In the genomic region with DNA sequence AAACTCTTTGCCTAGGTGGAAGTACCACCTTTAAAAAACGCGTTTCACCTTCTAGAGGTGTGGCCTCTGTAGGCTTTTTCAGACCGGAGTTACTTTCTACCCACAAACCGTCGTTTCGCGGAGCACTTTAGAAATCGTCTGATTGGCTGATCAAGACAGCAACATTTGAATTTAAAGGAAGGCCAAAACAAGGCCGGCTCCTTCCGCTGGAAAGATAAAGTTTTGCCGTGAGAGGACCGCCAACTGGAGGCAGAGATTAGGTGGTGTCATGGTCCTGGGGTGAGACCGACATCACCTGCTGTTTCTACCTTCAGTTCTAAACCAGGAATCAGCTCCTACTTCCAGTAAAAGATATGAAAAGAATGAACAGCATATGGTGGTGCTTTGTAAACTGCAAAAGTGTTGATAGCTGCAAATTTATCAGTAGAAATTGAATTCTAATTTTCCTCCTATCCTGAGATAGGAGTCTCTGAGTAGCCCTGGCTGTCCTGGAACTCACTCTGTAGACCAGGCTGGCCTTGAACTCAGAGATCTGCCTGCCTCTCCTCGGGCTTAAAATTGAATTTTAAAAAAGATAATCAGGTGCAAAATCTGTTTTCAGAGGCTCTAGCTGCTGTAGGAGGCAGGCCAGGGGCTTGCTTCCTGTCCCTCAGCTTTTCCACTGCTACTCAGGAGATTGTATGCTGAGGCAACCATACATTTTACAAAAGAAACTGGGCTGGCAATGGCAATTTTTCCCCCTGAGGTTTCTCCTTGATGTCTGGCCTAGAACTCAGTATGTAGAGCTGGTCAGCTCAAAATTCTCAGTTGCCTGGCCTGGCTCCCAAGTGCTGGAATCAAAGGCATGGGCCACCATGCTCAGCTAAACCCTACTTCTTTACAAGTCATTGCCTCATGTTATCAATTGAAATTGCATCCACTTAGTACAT, we compare ENCODE assay signal across 8 mouse cellular contexts. TPM values are rescaled to one million over a fixed set of nuclear protein-coding genes. Genes with fewer than 3 reads are reported as not detected.
DNase-seq lines count a peak whose midpoint lies in the region; ATAC-seq and TF ChIP-seq lines count a peak whose summit lies in the region.

No protein-coding gene starts in this region.

- peaks cover 33% of the 10 kb centered on the region for H3K36me3 ChIP-seq in heart, embryonic 13.5 days
- peaks cover 8% of the 10 kb centered on the region for H3K36me3 ChIP-seq in ES-E14 (ENCODE audit: control insufficient read depth, insufficient read depth, low read length, poor library complexity, severe bottlenecking)
- H3K36me3 ChIP-seq in forebrain, embryonic 13.5 days (ENCODE audit: poor library complexity, severe bottlenecking) = peaks cover 31% of the 10 kb centered on the region
- H3K36me3 ChIP-seq in liver, adult 2 months (ENCODE audit: control insufficient read depth, insufficient read depth, low read length) = peaks cover 13% of the 10 kb centered on the region; the same call in 1 of the 2 replicates
- peaks cover 22% of the 10 kb centered on the region for H3K36me3 ChIP-seq in stomach, embryonic 14.5 days (ENCODE audit: control insufficient read depth, insufficient read depth, low read length)

- H3K4me1 ChIP-seq in heart, embryonic 13.5 days = peaks cover 17% of the 10 kb centered on the region
- H3K4me1 ChIP-seq in ES-E14 (ENCODE audit: control insufficient read depth in 2 of 2, insufficient read depth in 2 of 2, low read length in 2 of 2, poor library complexity in 1 of 2) = peaks cover 0 to 4% of the 10 kb centered on the region in 2 experiments; a peak in 3 of 4 replicates
- no peaks in the 10 kb centered on the region for H3K4me1 ChIP-seq in forebrain, embryonic 13.5 days
- peaks cover 4% of the 10 kb centered on the region; the same call in 1 of the 2 replicates for H3K4me1 ChIP-seq in liver, adult 2 months (ENCODE audit: control insufficient read depth, insufficient read depth, low read length)
- no peaks in the 10 kb centered on the region for H3K4me1 ChIP-seq in stomach, embryonic 14.5 days (ENCODE audit: control insufficient read depth, insufficient read depth, low read length)

- 1% methylated on average over 14 of the region's 14 CpGs for WGBS in heart, embryonic 13.5 days
- 6% methylated on average over 14 of the region's 14 CpGs for WGBS in forebrain, embryonic 13.5 days
- 8% methylated on average over 14 of the region's 14 CpGs for WGBS in liver, adult 2 months
- 5% methylated on average over 14 of the region's 14 CpGs for WGBS in stomach, embryonic 14.5 days

- H3K9me3 ChIP-seq in heart, embryonic 13.5 days = no peaks in the 10 kb centered on the region
- no peaks in the 10 kb centered on the region for H3K9me3 ChIP-seq in ES-E14 (ENCODE audit: control insufficient read depth, insufficient read depth, low read depth, low read length)
- H3K9me3 ChIP-seq in forebrain, embryonic 13.5 days (replicated peaks) = no peaks in the 10 kb centered on the region
- no peaks in the 10 kb centered on the region for H3K9me3 ChIP-seq in stomach, embryonic 14.5 days (ENCODE audit: control insufficient read depth, low read depth, low read length)

- peak overlapping the region; percentile 38 for H3K9ac ChIP-seq in heart, embryonic 13.5 days
- peak overlapping the region; percentile 28; the same call in 1 of the 2 replicates for H3K9ac ChIP-seq in ES-E14 (ENCODE audit: insufficient read depth, low read depth, low read length, poor library complexity, severe bottlenecking)
- H3K9ac ChIP-seq in forebrain, embryonic 13.5 days = no peak overlapping the region
- H3K9ac ChIP-seq in liver, adult 2 months (ENCODE audit: low read depth, low read length) = no peak overlapping the region
- no peak overlapping the region for H3K9ac ChIP-seq in stomach, embryonic 14.5 days (replicated peaks; ENCODE audit: low read depth, low read length)

- in situ Hi-C loops in ES-E14 (cut with MboI; ENCODE audit: low sequenced_read_pairs in 2 of 2, unreplicated experiment in 2 of 2) = no loop called here

- H3K79me2 ChIP-seq in liver, adult 2 months (ENCODE audit: control insufficient read depth, insufficient read depth, low read length) = no peaks in the 10 kb centered on the region

- H3K27ac ChIP-seq in heart, embryonic 13.5 days (replicated peaks) = peak overlapping the region; percentile 34
- no peak overlapping the region for H3K27ac ChIP-seq in ES-E14 (ENCODE audit: insufficient read depth, low read depth, low read length, poor library complexity, severe bottlenecking)
- no peak overlapping the region for H3K27ac ChIP-seq in forebrain, embryonic 13.5 days
- no peak overlapping the region for H3K27ac ChIP-seq in liver, adult 2 months (replicated peaks; ENCODE audit: insufficient read depth, low read depth, low read length)
- peak overlapping the region; percentile 21; the same call in 1 of the 2 replicates for H3K27ac ChIP-seq in stomach, embryonic 14.5 days (ENCODE audit: low read length)

- no peak for ATAC-seq in heart, embryonic 13.5 days (ENCODE audit: extremely low read depth, insufficient number of reproducible peaks, low FRiP score, low TSS enrichment)
- no peak for ATAC-seq in forebrain, embryonic 13.5 days
- peak; percentile 61; the same call in 1 of the 2 replicates for ATAC-seq in stomach, embryonic 14.5 days (ENCODE audit: insufficient number of reproducible peaks, insufficient read depth, low FRiP score, low read depth)

- no peak for TF ChIP-seq CTCF in liver, adult 2 months (IDR thresholded peaks at IDR 0.05; ENCODE audit: low read depth, low read length)

- no peak for TF ChIP-seq POLR2A in liver, adult 2 months (IDR thresholded peaks at IDR 0.05; ENCODE audit: extremely low read depth, insufficient read depth, low read length)

- intact Hi-C loops in heart, postnatal 25 days (cut with DNase I) = no loop called here

- peak overlapping the region; percentile 45 for H3K4me3 ChIP-seq in heart, embryonic 13.5 days
- peak overlapping the region; percentile 17 to 70; a peak in 3 of 4 replicates for H3K4me3 ChIP-seq in ES-E14 (ENCODE audit: insufficient read depth in 1 of 2, low read depth in 1 of 2, low read length in 2 of 2, poor library complexity in 1 of 2, severe bottlenecking in 1 of 2)
- H3K4me3 ChIP-seq in forebrain, embryonic 13.5 days = no peak overlapping the region
- no peak overlapping the region for H3K4me3 ChIP-seq in liver, adult 2 months (ENCODE audit: insufficient read depth, low read depth, low read length)
- H3K4me3 ChIP-seq in stomach, embryonic 14.5 days (ENCODE audit: low read depth, low read length) = peak overlapping the region; percentile 12; the same call in 1 of the 2 replicates

- H3K4me2 ChIP-seq in heart, embryonic 13.5 days = peak overlapping the region; percentile 67
- H3K4me2 ChIP-seq in forebrain, embryonic 13.5 days = peak overlapping the region; percentile 17; the same call in 1 of the 2 replicates
- peak overlapping the region; percentile 35 for H3K4me2 ChIP-seq in stomach, embryonic 14.5 days (replicated peaks; ENCODE audit: low read depth, low read length)

- no peak for DNase-seq in heart, postnatal 25 days (ENCODE audit: low spot score)
- DNase-seq in ES-E14 (ENCODE audit: low read depth, low spot score) = no peak
- peak; percentile 26 for DNase-seq in liver, adult 2 months (ENCODE audit: extremely low read depth, low read depth, low spot score)
- no peak for DNase-seq in cerebellum, adult 11-12 months
- no peak for DNase-seq in right cerebral cortex, postnatal 25 days

- no peaks in the 10 kb centered on the region for H3K27me3 ChIP-seq in heart, embryonic 13.5 days (replicated peaks)
- no peaks in the 10 kb centered on the region for H3K27me3 ChIP-seq in forebrain, embryonic 13.5 days
- H3K27me3 ChIP-seq in liver, adult 2 months (ENCODE audit: control insufficient read depth, insufficient read depth, low read length) = no peaks in the 10 kb centered on the region
- H3K27me3 ChIP-seq in stomach, embryonic 14.5 days (ENCODE audit: control insufficient read depth, insufficient read depth, low read length) = no peaks in the 10 kb centered on the region

RNA-seq across cellular contexts. Expression of a gene that starts 14.0 kb away (rescaled TPM):
- polyA plus RNA-seq in heart, embryonic 13.5 days (2015; fragmentation: Nextera tagmentation; extraction: Ambion mirVana) = 13.4 and 13.5 TPM in 2 replicates
- total RNA-seq in heart, postnatal 25 days (2021) = 1 to 10 TPM; 5.8 to 8.4 TPM
- 12.6 and 13.2 TPM in 2 replicates for total RNA-seq in ES-E14 (2012; rRNA removed)
- polyA plus RNA-seq in forebrain, embryonic 13.5 days (2015; fragmentation: Nextera tagmentation; extraction: Ambion mirVana) = 32.4 and 37.3 TPM in 2 replicates
- total RNA-seq in liver, adult 2 months (2014; rRNA removed) = 7.4 and 7.8 TPM in 2 replicates
- 2.6 and 2.7 TPM in 2 replicates for polyA plus RNA-seq in liver, adult 2 months (2012; rRNA removed)
- polyA plus RNA-seq in stomach, embryonic 14.5 days (2014; fragmentation: Nextera tagmentation; extraction: Ambion mirVana) = 19.0 and 19.6 TPM in 2 replicates

RNA-seq across cellular contexts. Expression of a gene that starts 19.8 kb away (rescaled TPM):
- 4.3 and 5.0 TPM in 2 replicates for polyA plus RNA-seq in heart, embryonic 13.5 days (2015; fragmentation: Nextera tagmentation; extraction: Ambion mirVana)
- total RNA-seq in heart, postnatal 25 days (2021) = 1 to 10 TPM; 6.0 to 7.6 TPM
- total RNA-seq in ES-E14 (2012; rRNA removed) = 1.6 and 2.2 TPM in 2 replicates
- polyA plus RNA-seq in forebrain, embryonic 13.5 days (2015; fragmentation: Nextera tagmentation; extraction: Ambion mirVana) = 4.7 and 5.1 TPM in 2 replicates
- total RNA-seq in liver, adult 2 months (2014; rRNA removed) = 0.13 and 0.28 TPM in 2 replicates
- 0.27 and 0.29 TPM in 2 replicates for polyA plus RNA-seq in liver, adult 2 months (2012; rRNA removed)
- polyA plus RNA-seq in stomach, embryonic 14.5 days (2014; fragmentation: Nextera tagmentation; extraction: Ambion mirVana) = 4.1 and 4.5 TPM in 2 replicates

RNA-seq across cellular contexts. Expression of a gene that starts 26.9 kb away (rescaled TPM):
- polyA plus RNA-seq in heart, embryonic 13.5 days (2015; fragmentation: Nextera tagmentation; extraction: Ambion mirVana) = not detected in 2 replicates
- not detected for total RNA-seq in heart, postnatal 25 days (2021)
- not detected in 2 replicates for total RNA-seq in ES-E14 (2012; rRNA removed)
- polyA plus RNA-seq in forebrain, embryonic 13.5 days (2015; fragmentation: Nextera tagmentation; extraction: Ambion mirVana) = not detected in 2 replicates
- total RNA-seq in liver, adult 2 months (2014; rRNA removed) = not detected in 2 replicates
- polyA plus RNA-seq in liver, adult 2 months (2012; rRNA removed) = not detected in 2 replicates
- not detected in 2 replicates for polyA plus RNA-seq in stomach, embryonic 14.5 days (2014; fragmentation: Nextera tagmentation; extraction: Ambion mirVana)

RNA-seq across cellular contexts. Expression of a gene that starts 28.3 kb away (rescaled TPM):
- 9.2 and 9.9 TPM in 2 replicates for polyA plus RNA-seq in heart, embryonic 13.5 days (2015; fragmentation: Nextera tagmentation; extraction: Ambion mirVana)
- 1 to 10 TPM; 3.1 to 3.2 TPM for total RNA-seq in heart, postnatal 25 days (2021)
- 19.8 and 25.2 TPM in 2 replicates for total RNA-seq in ES-E14 (2012; rRNA removed)
- 16.6 and 17.2 TPM in 2 replicates for polyA plus RNA-seq in forebrain, embryonic 13.5 days (2015; fragmentation: Nextera tagmentation; extraction: Ambion mirVana)
- 2.9 and 3.2 TPM in 2 replicates for total RNA-seq in liver, adult 2 months (2014; rRNA removed)
- polyA plus RNA-seq in liver, adult 2 months (2012; rRNA removed) = 4.6 and 6.8 TPM in 2 replicates
- polyA plus RNA-seq in stomach, embryonic 14.5 days (2014; fragmentation: Nextera tagmentation; extraction: Ambion mirVana) = 14.8 and 16.5 TPM in 2 replicates

RNA-seq across cellular contexts. Expression of a gene that starts 30.2 kb away (rescaled TPM):
- 0.17 and 0.21 TPM in 2 replicates for polyA plus RNA-seq in heart, embryonic 13.5 days (2015; fragmentation: Nextera tagmentation; extraction: Ambion mirVana)
- total RNA-seq in heart, postnatal 25 days (2021) = not detected
- total RNA-seq in ES-E14 (2012; rRNA removed) = 1.3 and 1.6 TPM in 2 replicates
- polyA plus RNA-seq in forebrain, embryonic 13.5 days (2015; fragmentation: Nextera tagmentation; extraction: Ambion mirVana) = 0.65 and 0.68 TPM in 2 replicates
- not detected in 2 replicates for total RNA-seq in liver, adult 2 months (2014; rRNA removed)
- not detected in 2 replicates for polyA plus RNA-seq in liver, adult 2 months (2012; rRNA removed)
- polyA plus RNA-seq in stomach, embryonic 14.5 days (2014; fragmentation: Nextera tagmentation; extraction: Ambion mirVana) = 0.36 and 0.41 TPM in 2 replicates

Comparison
In these comparisons a context has a peak if more than half of its experiments do, and no peak if none do; other contexts are left out.
1. H3K27ac ChIP-seq: peak in heart, embryonic 13.5 days (single experiment) and stomach, embryonic 14.5 days (single experiment); none in ES-E14 (single experiment), forebrain, embryonic 13.5 days (single experiment) and liver, adult 2 months (single experiment).
2. H3K4me2 ChIP-seq: peak in every context shown above with its lines; median percentile 67 in heart, embryonic 13.5 days; 35 in stomach, embryonic 14.5 days; 17 in forebrain, embryonic 13.5 days.
3. H3K4me3 ChIP-seq: peak in heart, embryonic 13.5 days (single experiment), ES-E14 (2 of 2) and stomach, embryonic 14.5 days (single experiment); none in forebrain, embryonic 13.5 days (single experiment) and liver, adult 2 months (single experiment).
4. H3K9ac ChIP-seq: peak in heart, embryonic 13.5 days (single experiment) and ES-E14 (single experiment); none in forebrain, embryonic 13.5 days (single experiment), liver, adult 2 months (single experiment) and stomach, embryonic 14.5 days (single experiment).